Mouse (Mus musculus) heart, embryonic 13.5 days (tissue): Measurements from ENCODE around the gene Toe1. TPM values are rescaled to one million over a fixed set of nuclear protein-coding genes. Genes with fewer than 3 reads are reported as not detected.

Experiments used
- ATAC-seq: fragments of 200-750 bp; cut with Nextera tagmentation; 2 replicates; pipeline ENCODE4 v1.8.0; 2017; ENCODE audit warnings: moderate TSS enrichment; ENCODE audit not compliant: insufficient number of reproducible peaks, low FRiP score, low TSS enrichment; ENCODE audit errors: extremely low read depth
- H3K27ac ChIP-seq: fragments of 300-500 bp; sonication (generic); replicated peaks from 2 replicates; pipeline ENCODE4 v1.5.1; 2015; ENCODE audit warnings: moderate library complexity, mild to moderate bottlenecking, inconsistent platforms
- H3K27me3 ChIP-seq: fragments of 300-500 bp; sonication (generic); replicated peaks from 2 replicates; pipeline ENCODE4 v1.6.1; 2015; ENCODE audit warnings: mild to moderate bottlenecking, inconsistent platforms
- H3K36me3 ChIP-seq: fragments of 300-500 bp; sonication (generic); 2 replicates; pipeline ENCODE4 v1.6.1; 2015; ENCODE audit warnings: mild to moderate bottlenecking, inconsistent platforms
- H3K4me1 ChIP-seq: fragments of 300-500 bp; sonication (generic); 2 replicates; pipeline ENCODE4 v1.6.1; 2015; ENCODE audit warnings: inconsistent platforms
- H3K4me2 ChIP-seq: fragments of 300-500 bp; sonication (generic); 2 replicates; pipeline ENCODE4 v1.6.1; 2015; ENCODE audit warnings: inconsistent platforms, mild to moderate bottlenecking, moderate library complexity
- H3K4me3 ChIP-seq: fragments of 300-500 bp; sonication (generic); 2 replicates; pipeline ENCODE4 v1.5.1; 2015; ENCODE audit warnings: moderate library complexity, mild to moderate bottlenecking, inconsistent platforms
- H3K9ac ChIP-seq: fragments of 300-500 bp; sonication (generic); 2 replicates; pipeline ENCODE4 v1.6.1; 2015; ENCODE audit warnings: inconsistent platforms, mild to moderate bottlenecking, moderate library complexity
- H3K9me3 ChIP-seq: fragments of 300-500 bp; sonication (generic); 2 replicates; pipeline ENCODE4 v1.6.1; 2016; ENCODE audit warnings: inconsistent platforms
- WGBS: fragments of 180-500 bp; shearing (Covaris S2); methylation state at CpG from one replicate; pipeline ENCODE4 v1.1.7; 2015; ENCODE audit warnings: mixed read lengths; 5-methylcytosine and 5-hydroxymethylcytosine counted together
- polyA plus RNA-seq: library from polyadenylated mRNA; unstranded; fragments of >200 nt; fragmentation: Nextera tagmentation; extraction: Ambion mirVana; gene quantifications from 2 replicates; pipeline ENCODE4 v1.2.1, GENCODE M21; 2015

The Toe1 gene
- polyA plus RNA-seq, 1 experiment from 2014 or later, result 21.1 TPM

DNA sequence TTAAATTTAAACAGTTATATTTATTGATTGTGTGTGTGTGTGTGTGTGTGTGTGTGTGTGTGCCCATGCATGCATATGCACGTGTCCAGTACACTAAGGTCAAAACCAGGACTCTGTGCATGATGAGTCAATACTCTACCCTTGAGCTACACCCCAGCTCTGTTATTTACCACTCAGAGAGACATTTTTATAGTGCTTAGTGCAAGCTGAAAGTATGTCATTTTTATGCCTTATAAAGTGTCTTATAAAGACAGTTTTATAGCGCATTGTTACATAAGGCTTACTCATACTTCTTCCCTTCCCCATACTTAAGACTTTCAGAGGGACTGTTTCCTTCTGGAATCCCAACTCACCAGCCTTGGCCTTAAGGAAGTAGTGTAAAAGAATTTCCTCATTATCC lies 57.7 kb downstream of the Toe1 start:
- H3K27me3 ChIP-seq, result no peaks in the 10 kb centered on the region
- no peaks in the 10 kb centered on the region for H3K4me1 ChIP-seq
- H3K4me2 ChIP-seq, result no peak overlapping the region
- H3K9ac ChIP-seq, result no peak overlapping the region
- WGBS, result 84% methylated on average over 2 of the region's 2 CpGs
- ATAC-seq, result no peak
- no peaks in the 10 kb centered on the region for H3K9me3 ChIP-seq
- no peaks in the 10 kb centered on the region for H3K36me3 ChIP-seq
- no peak overlapping the region for H3K4me3 ChIP-seq
- H3K27ac ChIP-seq, result no peak overlapping the region

Other genes starting within 250 kb of the Toe1 start
- 24.4 and 25.0 TPM in 2 replicates for gene Gpbp1l1, start 250.0 kb downstream of the Toe1 start, polyA plus RNA-seq
- 3.1 and 3.6 TPM in 2 replicates for gene Ccdc17, start 211.0 kb downstream of the Toe1 start, polyA plus RNA-seq
- gene Nasp, start 179.7 kb downstream of the Toe1 start, polyA plus RNA-seq, result 87.3 and 87.4 TPM in 2 replicates
- gene Akr1a1, start 156.0 kb downstream of the Toe1 start, polyA plus RNA-seq, result 580 and 636 TPM in 2 replicates
- 967 and 1,034 TPM in 2 replicates for gene Prdx1, start 122.1 kb downstream of the Toe1 start, polyA plus RNA-seq
- gene Mmachc, start 99.2 kb downstream of the Toe1 start, polyA plus RNA-seq, result 33.5 and 35.1 TPM in 2 replicates
- 17.9 and 20.2 TPM in 2 replicates for gene Ccdc163, start 99.1 kb downstream of the Toe1 start, polyA plus RNA-seq
- gene Tesk2, start 86.7 kb downstream of the Toe1 start, polyA plus RNA-seq, result 3.0 and 3.2 TPM in 2 replicates
- gene Mutyh, start 83 bp upstream of the Toe1 start, polyA plus RNA-seq, result 7.8 and 8.5 TPM in 2 replicates
- gene Hpdl, start 14.1 kb upstream of the Toe1 start, polyA plus RNA-seq, result 0.70 and 1.0 TPM in 2 replicates
- gene Zswim5, start 69.7 kb upstream of the Toe1 start, polyA plus RNA-seq, result 0.43 and 0.66 TPM in 2 replicates
- 88.9 and 99.1 TPM in 2 replicates for gene Urod, start 186.8 kb upstream of the Toe1 start, polyA plus RNA-seq
- 5.1 and 6.0 TPM in 2 replicates for gene Hectd3, start 187.7 kb upstream of the Toe1 start, polyA plus RNA-seq
- gene Eif2b3, start 211.8 kb upstream of the Toe1 start, polyA plus RNA-seq, result 25.4 and 25.5 TPM in 2 replicates